ENCODE assay signal across 20 mouse cellular contexts in the genomic region with DNA sequence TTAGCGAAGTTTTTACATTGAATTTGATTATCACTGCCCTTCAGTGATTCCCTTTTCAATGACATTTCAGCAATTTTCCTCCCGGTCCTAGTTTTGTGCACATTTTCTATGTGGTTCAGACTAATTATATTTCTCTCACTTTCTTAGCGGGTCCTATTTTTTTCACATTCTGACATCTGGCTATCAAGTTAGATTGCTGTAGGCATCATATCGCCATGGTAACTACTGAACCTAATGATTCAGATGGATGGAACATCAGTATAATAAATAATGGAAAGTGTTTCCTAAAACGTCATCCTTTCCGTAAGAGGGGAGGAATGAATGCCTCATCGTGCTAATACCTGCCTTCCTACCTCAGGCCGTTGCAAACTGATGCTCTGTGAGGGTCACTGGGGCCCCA.
DNase-seq lines count a peak whose midpoint lies in the region; ATAC-seq and TF ChIP-seq lines count a peak whose summit lies in the region.
"Had no signal": no experiment of that assay in that cellular context is flagged by ENCODE, and none has a peak within 500 bp of the region (broad histone marks: within the 10 kb centered on the region; RNA-seq: fewer than 3 reads in every experiment).

No protein-coding gene starts in this region.

- ATAC-seq in forebrain, embryonic 13.5 days, result 0 out of 2 replicates have a peak, but pooled peaks have one; percentile 27
- ATAC-seq in forebrain, embryonic 12.5 days (ENCODE audit: low FRiP score), result no peak
- peak; percentile 54; the same call in 1 of the 2 replicates for ATAC-seq in midbrain, embryonic 16.5 days
- ATAC-seq: activated CD4-positive, CD25-positive, alpha-beta regulatory T cell, adult 4 months had no signal

- H3K4me2 ChIP-seq in forebrain, embryonic 13.5 days, result no peak overlapping the region
- H3K4me2 ChIP-seq in forebrain, embryonic 12.5 days, result no peak overlapping the region
- no peak overlapping the region for H3K4me2 ChIP-seq in midbrain, embryonic 16.5 days (ENCODE audit: low read length)
- H3K4me2 ChIP-seq: heart, embryonic 11.5 days; hindbrain, embryonic 12.5 days; hindbrain, embryonic 15.5 days had no signal

- H3K4me3 ChIP-seq in forebrain, embryonic 13.5 days, result no peak overlapping the region
- no peak overlapping the region for H3K4me3 ChIP-seq in forebrain, embryonic 12.5 days (replicated peaks)
- no peak overlapping the region for H3K4me3 ChIP-seq in layer of hippocampus, adult 2 months
- no peak overlapping the region for H3K4me3 ChIP-seq in midbrain, embryonic 16.5 days (ENCODE audit: low read depth, low read length)
- no peak overlapping the region for H3K4me3 ChIP-seq in midbrain, embryonic 10.5 days
- H3K4me3 ChIP-seq: forebrain, embryonic 10.5 days; heart, adult 2 months; hindbrain, embryonic 12.5 days; hindbrain, embryonic 15.5 days had no signal

- H3K27me3 ChIP-seq in forebrain, embryonic 13.5 days, result no peaks in the 10 kb centered on the region
- H3K27me3 ChIP-seq in forebrain, embryonic 12.5 days, result no peaks in the 10 kb centered on the region; the same call in 1 of the 2 replicates
- H3K27me3 ChIP-seq in midbrain, embryonic 16.5 days (ENCODE audit: control insufficient read depth, insufficient read depth, low read depth, low read length), result no peaks in the 10 kb centered on the region
- no peaks in the 10 kb centered on the region for H3K27me3 ChIP-seq in midbrain, embryonic 10.5 days (ENCODE audit: low read depth, poor library complexity, severe bottlenecking)
- H3K27me3 ChIP-seq: hindbrain, embryonic 12.5 days; hindbrain, embryonic 15.5 days had no signal

- H3K9me3 ChIP-seq in forebrain, embryonic 13.5 days (replicated peaks), result no peaks in the 10 kb centered on the region
- H3K9me3 ChIP-seq in forebrain, embryonic 12.5 days, result no peaks in the 10 kb centered on the region
- no peaks in the 10 kb centered on the region for H3K9me3 ChIP-seq in midbrain, embryonic 16.5 days (replicated peaks; ENCODE audit: control insufficient read depth, low read length, poor library complexity, severe bottlenecking)
- H3K9me3 ChIP-seq in midbrain, embryonic 10.5 days (replicated peaks), result no peaks in the 10 kb centered on the region
- H3K9me3 ChIP-seq: forebrain, embryonic 10.5 days; hindbrain, embryonic 12.5 days; hindbrain, embryonic 15.5 days had no signal

- TF ChIP-seq CTCF in layer of hippocampus, adult 2 months (conservative IDR thresholded peaks at IDR 0.05), result no peak

- no peak for DNase-seq in layer of hippocampus, adult 2 months (ENCODE audit: low spot score in 2 of 2)
- DNase-seq in layer of hippocampus, adult 8-10 months (ENCODE audit: low spot score in 2 of 2), result no peak
- DNase-seq in midbrain, embryonic 10.5 days (ENCODE audit: low spot score), result no peak
- DNase-seq in c-Kit-positive CD71-positive TER-119-positive erythroid progenitor cells, embryonic 14.5 days (ENCODE audit: low spot score), result no peak
- DNase-seq: adrenal gland, adult 8-10 months; adrenal gland, postnatal 36 days; cerebellum, adult 18-20 months; cerebellum, adult 9-10 months; cerebellum, postnatal 14 days; gastrocnemius, postnatal 10 days; gastrocnemius, postnatal 36 days; heart, adult 2 months had no signal

- H3K9ac ChIP-seq in forebrain, embryonic 13.5 days, result no peak overlapping the region
- no peak overlapping the region for H3K9ac ChIP-seq in forebrain, embryonic 12.5 days
- no peak overlapping the region for H3K9ac ChIP-seq in midbrain, embryonic 16.5 days (ENCODE audit: low read depth, low read length)
- H3K9ac ChIP-seq: hindbrain, embryonic 12.5 days; hindbrain, embryonic 15.5 days had no signal

- H3K27ac ChIP-seq in forebrain, embryonic 13.5 days, result no peak overlapping the region
- H3K27ac ChIP-seq in forebrain, embryonic 12.5 days, result no peak overlapping the region
- H3K27ac ChIP-seq in layer of hippocampus, adult 2 months, result peak overlapping the region; percentile 48; the same call in 1 of the 2 replicates
- 0 out of 2 replicates have a peak overlapping the region, but pooled peaks have one; percentile 2 for H3K27ac ChIP-seq in midbrain, embryonic 16.5 days (ENCODE audit: low read length)
- no peak overlapping the region for H3K27ac ChIP-seq in midbrain, embryonic 10.5 days (replicated peaks)
- H3K27ac ChIP-seq: forebrain, embryonic 10.5 days; heart, adult 2 months; hindbrain, embryonic 12.5 days; hindbrain, embryonic 15.5 days had no signal

- peaks cover 3% of the 10 kb centered on the region; the same call in 1 of the 2 replicates for H3K4me1 ChIP-seq in forebrain, embryonic 13.5 days
- no peaks in the 10 kb centered on the region for H3K4me1 ChIP-seq in forebrain, embryonic 12.5 days
- no peaks in the 10 kb centered on the region for H3K4me1 ChIP-seq in midbrain, embryonic 16.5 days (ENCODE audit: control insufficient read depth, insufficient read depth, low read length)
- no peaks in the 10 kb centered on the region for H3K4me1 ChIP-seq in midbrain, embryonic 10.5 days
- H3K4me1 ChIP-seq: forebrain, embryonic 10.5 days; hindbrain, embryonic 12.5 days; hindbrain, embryonic 15.5 days had no signal

- WGBS in forebrain, embryonic 13.5 days, result 80% methylated on average over 8 of the region's 8 CpGs
- WGBS in forebrain, embryonic 12.5 days, result 75% methylated on average over 8 of the region's 8 CpGs
- 65% methylated on average over 8 of the region's 8 CpGs for WGBS in midbrain, embryonic 16.5 days
- 90% methylated on average over 8 of the region's 8 CpGs for WGBS in midbrain, embryonic 10.5 days

- no peaks in the 10 kb centered on the region for H3K36me3 ChIP-seq in forebrain, embryonic 13.5 days (ENCODE audit: poor library complexity, severe bottlenecking)
- H3K36me3 ChIP-seq in forebrain, embryonic 12.5 days (replicated peaks), result no peaks in the 10 kb centered on the region
- no peaks in the 10 kb centered on the region for H3K36me3 ChIP-seq in midbrain, embryonic 16.5 days (ENCODE audit: control insufficient read depth, insufficient read depth, low read length)
- no peaks in the 10 kb centered on the region for H3K36me3 ChIP-seq in midbrain, embryonic 10.5 days
- H3K36me3 ChIP-seq: forebrain, embryonic 10.5 days; hindbrain, embryonic 12.5 days; hindbrain, embryonic 15.5 days had no signal

Comparison
In these comparisons a context has a peak if more than half of its experiments do, and no peak if none do; other contexts are left out.
1. H3K27ac ChIP-seq: peak in layer of hippocampus, adult 2 months (single experiment) and midbrain, embryonic 16.5 days (single experiment); none in forebrain, embryonic 13.5 days (single experiment), forebrain, embryonic 12.5 days (single experiment) and midbrain, embryonic 10.5 days (single experiment).